Mouse (Mus musculus): Measurements from ENCODE around the gene Krtap9-3.

Gene Krtap9-3

DNA sequence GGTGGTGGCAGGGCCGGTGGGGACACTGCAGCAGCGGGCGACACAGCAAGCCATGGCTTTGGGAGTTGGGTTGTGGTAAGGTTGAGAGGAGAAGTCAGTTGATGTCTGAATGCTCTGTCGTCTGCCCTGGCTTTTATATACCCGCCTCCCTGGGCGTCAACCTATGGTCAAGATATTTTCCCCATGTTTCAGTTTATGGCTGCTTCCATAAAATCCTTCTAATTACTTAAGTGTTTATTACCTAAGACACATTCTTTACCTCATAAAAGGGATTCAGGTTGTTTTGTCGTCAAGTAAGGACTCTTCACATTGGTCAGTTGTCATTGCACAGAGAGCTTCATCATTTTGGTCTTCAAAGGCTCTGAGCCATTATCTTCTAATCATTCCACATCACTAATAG, 31.4 kb downstream of the Krtap9-3 start, which contains the start of gene Krtap3-1:
Gene Krtap3-1, minus strand, starts transcription at position 101 of the 400 bp plus-strand sequence.
- DNase-seq (ENCODE audit: inconsistent ontology term), result no peak

DNA sequence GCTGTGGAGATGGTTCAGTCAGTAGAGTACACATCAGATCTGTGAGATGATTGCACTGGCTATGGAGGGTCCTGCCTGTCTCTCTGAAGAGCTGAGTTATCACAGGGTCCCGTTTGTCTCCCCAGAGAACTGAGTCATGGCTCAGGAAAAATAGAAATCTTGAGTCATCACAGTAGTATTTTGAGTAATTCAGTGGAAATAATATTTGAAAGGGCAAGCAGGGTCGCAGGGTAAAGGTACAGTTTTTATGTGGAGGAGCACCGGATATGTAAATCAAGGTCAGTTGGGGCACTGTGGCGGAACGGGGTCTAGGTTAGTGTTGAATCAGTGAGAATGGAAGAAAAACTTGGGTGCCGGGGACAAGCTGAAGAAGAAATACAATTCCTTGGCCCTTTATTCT, 35.3 kb downstream of the Krtap9-3 start:
- DNase-seq (ENCODE audit: inconsistent ontology term), result no peak

DNA sequence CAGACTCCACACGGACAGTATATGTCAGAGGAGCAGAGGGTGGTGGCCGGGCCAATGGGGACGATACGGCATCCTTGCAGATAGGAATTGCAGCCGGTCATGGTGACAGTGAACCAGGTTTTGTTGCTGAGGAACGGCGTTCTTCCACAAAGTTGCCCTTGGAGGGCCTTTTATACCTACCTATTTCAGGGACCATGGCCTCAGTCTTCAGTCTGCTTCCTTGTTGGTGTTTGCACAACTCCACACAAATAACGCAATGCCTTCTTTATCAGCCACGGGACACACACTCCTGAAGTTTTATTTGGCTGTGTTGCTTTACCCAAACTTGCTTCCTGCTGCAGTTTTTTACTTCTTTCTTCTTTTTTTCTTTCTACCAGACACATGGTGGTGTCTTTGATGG, 38.5 kb downstream of the Krtap9-3 start, which contains the start of gene Gm11939:
Gene Gm11939, minus strand, starts transcription at position 101 of the 400 bp plus-strand sequence.
- no peak for DNase-seq (ENCODE audit: inconsistent ontology term)

DNA sequence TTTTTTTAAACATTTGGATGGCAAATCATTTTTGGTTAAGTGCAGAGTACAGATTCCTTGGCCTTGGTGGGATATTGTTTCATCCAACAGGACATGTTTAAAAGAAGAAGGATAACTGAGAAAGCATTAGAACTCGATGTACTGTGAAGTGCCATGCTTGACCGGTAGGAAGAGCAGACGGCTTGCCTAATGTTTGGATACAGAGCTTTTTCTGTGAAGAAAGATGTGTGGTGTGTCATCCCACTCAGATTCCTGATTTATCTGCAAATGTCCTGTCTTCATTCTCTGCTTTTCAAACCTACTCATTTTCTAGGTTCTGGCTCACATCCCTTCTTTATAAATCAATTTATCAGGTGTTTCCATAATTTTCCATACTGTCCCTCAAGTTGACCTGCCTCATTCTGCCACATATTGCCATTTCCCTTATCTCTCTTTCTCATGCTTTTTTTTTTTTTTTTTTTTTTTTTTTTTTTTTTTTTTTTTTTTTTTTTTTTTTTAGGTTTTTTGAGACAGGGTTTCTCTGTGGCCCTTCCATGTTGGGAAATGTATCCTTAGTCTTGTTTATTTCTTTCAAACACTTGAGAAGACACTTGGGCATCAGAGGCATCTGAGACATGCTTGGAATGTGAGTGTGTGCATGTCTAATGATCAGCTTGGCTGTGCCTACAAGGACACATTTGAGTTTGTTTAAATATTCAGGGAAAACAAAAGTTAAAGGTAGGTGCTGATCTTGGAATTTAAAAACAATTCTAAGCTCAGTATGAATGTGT, 39.7 kb downstream of the Krtap9-3 start:
- peak; percentile 39 for DNase-seq (ENCODE audit: inconsistent ontology term)

DNA sequence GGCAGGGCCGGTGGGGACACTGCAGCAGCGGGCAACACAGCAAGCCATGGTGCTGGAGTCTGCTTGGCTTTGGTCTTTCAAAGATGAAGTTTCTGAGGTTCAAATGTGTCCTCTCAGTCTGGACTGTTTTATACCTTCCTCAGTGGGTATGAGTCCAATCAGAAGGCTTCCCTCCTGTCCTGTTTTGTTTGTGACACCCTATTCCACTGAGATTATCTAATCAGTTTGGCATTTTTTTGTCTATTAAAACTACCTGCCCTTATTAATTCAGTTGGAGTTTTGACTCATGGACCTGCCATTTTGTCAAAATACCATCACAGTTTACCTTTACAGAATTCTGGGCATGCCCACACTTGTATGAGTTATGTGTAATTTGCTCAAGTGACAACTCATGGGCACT, 41.2 kb downstream of the Krtap9-3 start, which contains the start of gene Krtap3-2:
Gene Krtap3-2, minus strand, starts transcription at position 101 of the 400 bp plus-strand sequence.
- DNase-seq (ENCODE audit: inconsistent ontology term), result no peak

DNA sequence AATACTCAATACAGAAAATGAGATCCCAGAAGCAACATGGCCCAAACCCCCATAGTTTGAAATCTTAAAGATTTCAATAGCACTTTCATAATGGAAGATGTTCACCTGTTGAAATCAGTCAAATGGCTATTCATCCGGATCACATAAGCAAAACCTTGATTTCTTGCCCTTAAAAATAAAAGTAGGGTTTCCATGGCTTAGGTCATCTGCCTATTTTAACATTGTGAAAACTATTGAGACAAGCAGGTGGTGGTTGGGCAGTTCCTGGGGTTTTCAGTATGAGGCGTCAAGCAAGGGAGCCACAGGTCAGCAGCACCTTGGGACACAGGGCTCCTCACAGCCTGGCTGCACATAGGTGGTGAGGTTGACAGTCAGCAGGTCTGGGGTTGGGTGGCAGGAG, 41.7 kb downstream of the Krtap9-3 start:
- DNase-seq (ENCODE audit: inconsistent ontology term), result no peak

DNA sequence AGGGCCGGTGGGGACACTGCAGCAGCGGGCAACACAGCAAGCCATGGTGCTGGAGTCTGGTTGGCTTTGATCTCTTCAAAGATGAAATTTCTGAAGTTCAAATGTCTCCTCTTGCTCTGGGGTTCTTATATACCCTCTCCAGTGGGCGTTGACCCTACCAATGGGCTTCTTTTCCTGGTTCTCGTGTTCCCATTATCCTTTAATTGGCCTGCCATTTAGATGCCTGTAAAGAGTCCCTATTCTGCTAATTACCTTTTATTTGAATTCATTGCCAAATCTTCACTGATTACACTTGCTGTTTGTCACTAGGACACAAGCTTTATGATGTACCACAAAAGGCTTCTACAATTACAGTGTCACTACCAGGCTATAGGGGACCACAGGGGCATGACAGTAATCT, 47.1 kb downstream of the Krtap9-3 start, which contains the start of gene Krtap3-3:
Gene Krtap3-3, minus strand, starts transcription at position 101 of the 400 bp plus-strand sequence.
- no peak for DNase-seq (ENCODE audit: inconsistent ontology term)

GRCm38 (mm10) chr11:99547892-99548291, 50.0 kb downstream of the Krtap9-3 start:
- no peak for DNase-seq (ENCODE audit: inconsistent ontology term)
